Mouse (Mus musculus) megakaryocyte-erythroid progenitor cell, adult 5-6 weeks (primary cell): ENCODE data around the gene Sh2d3c. TPM values are rescaled to one million over a fixed set of nuclear protein-coding genes. Genes with fewer than 3 reads are reported as not detected.

Source experiments
- ATAC-seq: replicated peaks from 2 replicates; pipeline ENCODE4 v1.8.0; 2016; ENCODE audit warnings: mild to moderate bottlenecking, inconsistent platforms; ENCODE audit not compliant: severe bottlenecking, poor library complexity, low FRiP score, low TSS enrichment
- total RNA-seq, 2 experiments: library from RNA; stranded (forward) in 1 of 2; stranded (reverse) in 1 of 2; fragments of 200-1000, 215-1000 nt in 1 of 2; fragments of >200 nt in 1 of 2; fragmentation: Nextera tagmentation in 1 of 2; gene quantifications; 2 replicates each; pipeline ENCODE4 v1.2.3; 2014 to 2017

The Sh2d3c gene
- total RNA-seq, 2 experiments from 2014 or later = 1.1 to 2.5 TPM

DNA sequence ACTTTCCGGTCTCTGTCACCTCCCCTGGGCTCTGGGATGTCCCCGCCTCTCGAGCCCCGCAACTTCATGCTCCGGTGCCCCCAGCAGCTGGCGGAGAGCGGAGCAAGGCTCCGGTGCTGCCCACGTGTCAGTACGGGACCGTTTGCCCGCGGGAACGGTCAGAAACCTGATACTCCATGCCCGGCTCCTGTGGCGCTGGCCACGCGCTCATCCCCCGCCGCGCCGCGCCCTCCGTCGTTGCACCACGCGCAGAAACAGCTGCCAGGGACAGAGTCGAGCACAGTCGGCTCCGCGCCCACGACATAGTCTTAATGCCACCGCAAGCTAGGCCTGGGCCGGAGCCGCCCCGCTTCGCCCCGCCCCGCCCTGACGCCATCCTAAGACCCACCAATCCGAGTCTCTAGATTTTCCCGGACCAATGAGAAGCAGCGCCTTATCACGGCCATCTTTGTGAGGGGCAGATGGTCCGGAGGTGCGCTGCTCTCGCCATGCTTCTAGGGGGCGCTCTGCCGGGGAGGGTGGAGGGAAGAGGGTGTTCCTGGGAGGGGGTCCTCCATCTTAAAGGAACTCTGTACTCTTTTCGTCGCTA lies 26.9 kb upstream of the Sh2d3c start:
- peak; percentile 92 for ATAC-seq

DNA sequence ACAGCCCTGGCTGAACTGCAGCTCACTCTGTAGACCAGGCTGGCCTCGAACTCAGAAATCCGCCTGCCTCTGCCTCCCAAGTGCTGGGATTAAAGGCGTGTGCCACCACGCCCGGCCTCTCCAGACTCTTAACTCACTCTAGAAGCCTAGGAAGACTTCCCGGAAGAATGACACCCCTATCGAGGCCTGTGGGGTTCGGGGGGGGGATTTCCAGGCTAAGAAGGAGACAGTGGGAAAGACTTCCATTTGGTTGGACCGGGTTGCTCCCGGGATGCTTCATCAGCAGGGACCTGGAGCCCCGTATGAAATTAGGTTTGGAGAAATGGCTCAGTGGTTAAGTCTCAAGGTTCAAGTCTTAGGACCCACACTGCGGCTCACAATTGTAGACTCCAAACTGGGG lies 26.2 kb upstream of the Sh2d3c start:
- no peak for ATAC-seq

DNA sequence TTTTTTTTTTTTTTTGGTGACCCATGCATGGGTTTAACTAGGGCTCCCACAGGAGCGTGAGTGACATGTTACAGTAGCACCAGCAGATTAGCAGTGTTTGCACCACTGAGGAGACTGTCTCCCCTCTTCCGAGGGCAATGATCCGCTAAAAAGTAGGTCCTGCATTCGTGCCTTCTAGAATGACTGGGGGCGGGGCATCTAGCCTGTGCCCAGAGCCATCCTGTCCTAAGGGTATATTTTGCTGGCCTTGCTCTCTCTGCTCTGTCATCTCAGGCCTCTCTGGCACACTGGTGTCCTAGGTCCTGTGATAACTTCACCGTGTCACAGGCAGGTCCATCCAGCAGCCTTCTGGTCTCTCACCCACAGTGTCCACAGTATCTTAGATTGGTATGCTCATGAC lies 21.2 kb upstream of the Sh2d3c start:
- ATAC-seq = no peak

DNA sequence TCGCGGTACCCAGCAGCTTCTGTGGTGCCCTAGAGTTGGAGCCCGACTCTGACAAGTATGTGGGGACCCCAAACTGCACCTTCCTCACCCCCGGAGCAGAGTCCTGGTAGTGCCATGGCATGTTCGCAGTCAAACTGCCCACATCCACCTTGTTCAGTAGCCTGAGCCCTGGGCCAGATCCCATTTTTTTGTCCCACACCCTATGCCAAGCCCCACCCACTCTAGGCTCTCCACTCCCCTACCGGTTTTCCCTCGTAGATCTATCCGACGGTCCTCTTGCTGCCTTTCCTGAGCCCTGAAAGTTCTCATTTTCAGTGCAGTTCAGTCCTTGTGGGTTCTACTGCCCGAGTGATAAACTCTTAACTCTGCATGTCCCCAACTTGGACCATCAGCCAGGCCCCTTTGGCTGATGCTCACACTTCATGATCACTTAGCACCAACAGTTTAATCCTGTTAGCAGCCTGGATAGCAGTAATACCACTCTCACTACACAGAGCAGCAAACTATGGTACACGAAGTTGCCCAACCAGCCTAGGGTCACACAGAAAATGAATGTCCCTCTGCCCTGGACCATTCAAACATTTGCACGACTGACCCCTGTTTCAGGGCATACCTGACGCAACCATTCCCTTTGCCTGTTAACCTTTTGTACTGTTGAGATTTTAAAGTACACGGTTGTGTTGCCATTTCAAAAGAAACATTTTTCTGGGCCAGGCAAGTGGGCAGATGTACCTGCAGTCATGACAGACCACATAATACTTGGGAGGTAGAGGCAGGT lies 19.7 kb upstream of the Sh2d3c start:
- no peak for ATAC-seq

DNA sequence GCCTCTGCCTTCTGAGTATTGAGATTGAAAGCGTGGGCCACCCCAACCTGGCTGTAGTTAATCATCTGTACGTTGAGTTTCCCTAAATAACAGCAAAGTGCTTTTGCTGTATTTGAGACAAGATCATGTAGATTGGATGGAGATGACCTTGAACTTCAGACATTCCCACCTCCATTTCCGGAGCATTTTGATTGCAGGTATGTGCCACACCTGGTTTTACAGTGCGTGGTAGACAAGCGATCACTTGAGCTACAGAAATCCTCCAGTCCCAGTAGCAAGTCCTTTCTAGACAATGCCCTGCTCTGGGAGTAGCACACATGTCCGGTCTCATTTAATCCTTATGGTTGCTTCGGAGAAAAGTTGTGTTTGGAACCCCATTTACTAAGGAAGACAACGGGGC lies 17.8 kb upstream of the Sh2d3c start:
- ATAC-seq = no peak

DNA sequence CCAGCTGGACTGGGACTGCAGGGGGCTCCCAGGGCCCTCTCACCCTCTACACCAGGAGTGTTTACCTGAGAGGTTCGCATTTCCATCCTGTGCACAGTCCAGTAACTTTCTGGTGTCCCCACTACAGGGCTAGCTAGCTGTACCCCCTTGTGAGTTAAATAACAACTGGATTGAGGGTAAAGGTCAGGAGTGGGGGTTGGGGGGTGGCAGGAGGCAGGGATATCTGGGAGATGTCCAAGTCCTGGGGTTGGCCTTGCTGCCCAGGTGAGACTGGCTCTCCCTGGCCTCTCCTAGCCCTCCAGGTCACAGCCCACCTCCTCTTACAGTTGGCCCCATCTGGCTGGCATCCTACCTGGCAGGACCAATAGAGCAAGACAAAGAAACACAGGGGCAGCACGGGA lies 16.8 kb upstream of the Sh2d3c start, which contains the start of gene Fpgs:
Fpgs (minus strand) TSS at position 125 of the 401 bp plus-strand sequence.
- no peak for ATAC-seq

DNA sequence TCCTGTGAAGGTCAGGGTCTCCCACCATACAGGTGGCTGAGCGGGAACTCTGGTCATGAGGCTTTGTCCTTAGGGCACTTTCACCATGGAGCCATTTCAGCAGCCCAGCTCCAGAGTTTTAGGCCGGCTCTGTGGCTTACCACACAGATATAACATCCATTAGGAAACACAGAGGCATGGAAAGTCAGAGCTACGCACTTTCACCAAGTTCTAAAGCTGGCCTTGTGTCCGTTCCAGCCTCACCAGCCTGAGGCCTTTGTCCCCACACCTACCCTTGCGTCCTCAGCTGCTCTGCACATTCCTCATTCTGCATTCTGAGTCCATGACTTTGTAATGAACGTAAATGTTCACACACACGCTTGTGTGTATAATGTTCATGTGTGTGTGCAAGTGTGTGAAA lies 15.8 kb upstream of the Sh2d3c start:
- no peak for ATAC-seq

DNA sequence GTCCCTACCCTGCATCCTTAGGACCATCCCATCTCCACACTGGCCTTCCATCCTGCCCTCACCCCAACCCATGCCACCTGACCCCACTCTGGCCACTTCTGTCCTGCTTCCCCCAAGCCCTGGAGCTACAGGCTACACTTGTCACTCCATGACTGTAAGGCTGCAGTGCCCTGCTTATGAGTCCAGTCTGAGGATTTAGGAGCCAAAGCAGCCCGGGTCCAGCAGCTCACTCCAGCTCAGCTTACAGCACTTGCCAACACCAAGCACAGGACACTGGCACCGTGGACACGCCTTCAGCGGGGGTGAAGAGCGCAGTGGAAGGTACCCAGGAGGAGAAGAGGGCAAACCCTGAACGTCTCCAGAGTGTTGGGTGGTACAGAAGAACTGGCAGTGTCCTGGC lies 13.9 kb upstream of the Sh2d3c start:
- ATAC-seq = no peak

DNA sequence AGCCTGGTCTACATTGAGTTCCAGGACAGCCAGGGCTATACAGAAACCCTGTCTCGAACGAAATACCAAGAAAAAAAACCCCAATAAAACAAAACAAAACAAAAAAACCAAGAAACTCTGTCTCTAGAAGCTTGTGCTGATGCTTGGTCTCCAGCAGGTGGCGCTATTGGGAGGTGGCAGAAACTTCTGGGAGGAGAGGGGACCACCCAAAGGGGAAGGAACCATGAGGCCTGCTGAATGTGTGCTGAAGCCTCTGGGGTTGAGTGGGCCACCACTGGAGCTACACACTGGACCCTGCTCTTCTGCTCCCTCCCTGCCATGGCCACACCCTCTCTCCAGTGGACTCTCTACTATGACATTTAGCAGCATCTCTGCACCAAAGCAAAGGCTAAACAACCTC lies 12.2 kb upstream of the Sh2d3c start:
- ATAC-seq = no peak

DNA sequence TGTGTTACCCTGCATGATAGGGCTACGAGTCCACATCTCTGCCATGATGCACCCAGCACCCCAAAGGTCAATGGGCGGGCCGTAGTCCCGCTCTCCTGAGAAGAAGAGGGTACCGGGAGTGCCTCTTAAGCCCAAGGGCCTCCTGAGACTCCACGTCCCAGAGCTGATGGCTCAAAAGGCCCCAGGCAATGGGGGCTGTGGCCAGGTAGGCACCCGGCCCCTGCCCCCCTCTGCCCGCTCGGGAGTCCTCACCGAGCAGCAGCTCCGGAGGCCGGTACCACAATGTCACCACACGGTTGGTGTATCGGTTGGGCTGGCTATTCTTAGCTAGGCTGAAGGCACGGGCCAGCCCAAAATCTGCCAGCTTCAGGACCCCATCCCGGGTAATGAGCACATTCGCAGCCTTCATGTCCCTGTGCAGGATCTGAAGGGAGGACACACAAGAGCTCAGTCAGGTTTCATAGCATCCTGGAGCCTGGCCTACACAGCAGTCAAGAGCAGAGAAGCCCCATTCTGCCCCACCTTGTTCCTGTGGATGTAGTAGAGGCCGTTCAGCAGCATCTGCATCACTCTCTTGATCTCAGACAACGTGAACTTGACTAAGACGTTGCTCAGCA lies 11.2 kb upstream of the Sh2d3c start:
- no peak for ATAC-seq

DNA sequence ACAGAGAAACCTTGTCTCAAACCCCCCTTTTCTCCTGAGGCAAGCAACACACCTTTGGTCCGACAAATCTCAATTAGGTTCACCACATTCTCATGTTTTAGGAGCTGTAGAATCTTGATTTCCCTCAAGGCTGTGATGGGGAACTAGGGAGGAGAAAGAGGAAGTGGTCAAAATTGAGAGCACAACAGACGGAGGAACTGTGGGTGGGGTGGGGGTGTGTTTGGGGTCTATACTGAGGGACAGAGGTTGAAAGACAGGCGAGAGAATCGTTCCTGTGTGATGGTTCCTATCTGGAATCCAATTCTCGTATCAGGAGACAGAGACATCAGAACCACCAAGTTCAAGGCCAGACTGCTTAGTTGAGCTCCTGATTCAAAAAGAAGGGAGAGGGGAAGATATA lies 10.4 kb upstream of the Sh2d3c start:
- no peak for ATAC-seq

DNA sequence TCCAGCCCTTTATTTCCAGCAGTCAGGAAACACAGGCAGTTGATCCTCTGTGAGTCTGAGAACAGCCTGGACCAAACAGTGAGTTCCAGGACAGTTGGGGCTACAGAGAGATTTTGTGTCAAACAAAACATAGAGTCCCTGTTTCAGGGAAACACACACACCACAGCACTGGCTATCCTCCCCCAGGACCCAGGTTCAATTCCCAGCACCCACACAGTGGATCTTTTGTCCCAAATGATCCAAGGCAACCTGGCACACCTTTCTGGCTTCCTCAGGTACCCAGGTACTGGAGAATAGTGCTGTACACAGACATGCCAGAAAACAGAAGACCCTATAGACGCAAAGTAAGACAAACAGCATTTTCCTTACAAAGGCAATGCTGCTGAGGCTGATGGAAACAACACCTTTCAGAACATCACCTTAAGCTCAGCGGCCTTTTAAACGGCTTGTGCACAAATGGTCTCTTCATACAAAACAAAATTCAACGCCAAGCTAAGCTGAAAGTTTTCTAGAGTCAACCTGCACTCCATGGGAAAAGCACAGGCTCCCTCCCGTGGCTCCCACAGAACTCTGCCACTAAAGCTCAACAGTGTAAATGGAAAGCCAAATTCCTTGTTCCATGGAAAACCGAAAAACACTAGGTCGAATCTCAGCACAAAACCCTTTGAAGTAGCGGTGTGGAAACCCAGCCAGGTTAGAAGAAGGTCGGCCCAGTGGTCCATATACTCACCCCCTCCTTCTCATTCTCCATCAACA lies 9.4 kb upstream of the Sh2d3c start:
- ATAC-seq = no peak

DNA sequence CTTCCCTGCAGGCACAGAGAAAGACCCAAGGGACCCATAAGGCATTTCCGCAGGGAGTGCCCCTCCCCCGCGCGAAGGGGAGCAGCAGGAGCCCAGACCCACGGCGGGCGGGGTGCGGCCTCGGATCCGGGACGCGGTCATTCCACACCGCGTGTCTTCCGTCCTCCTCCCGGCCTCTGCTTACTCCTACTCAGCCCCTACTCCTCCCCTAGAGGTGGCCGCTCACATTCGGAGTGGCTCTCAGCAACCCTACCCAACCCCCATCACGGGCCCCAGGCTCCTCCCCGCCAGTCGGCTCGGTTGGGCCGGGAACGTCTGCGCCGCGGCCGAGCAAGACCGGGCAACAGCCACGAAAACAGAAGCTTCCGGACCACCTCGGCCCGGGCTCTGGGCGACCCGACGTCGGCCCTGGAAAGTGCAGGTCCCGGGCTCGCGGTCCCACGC lies 8.7 kb upstream of the Sh2d3c start:
- ATAC-seq = peak; percentile 52

DNA sequence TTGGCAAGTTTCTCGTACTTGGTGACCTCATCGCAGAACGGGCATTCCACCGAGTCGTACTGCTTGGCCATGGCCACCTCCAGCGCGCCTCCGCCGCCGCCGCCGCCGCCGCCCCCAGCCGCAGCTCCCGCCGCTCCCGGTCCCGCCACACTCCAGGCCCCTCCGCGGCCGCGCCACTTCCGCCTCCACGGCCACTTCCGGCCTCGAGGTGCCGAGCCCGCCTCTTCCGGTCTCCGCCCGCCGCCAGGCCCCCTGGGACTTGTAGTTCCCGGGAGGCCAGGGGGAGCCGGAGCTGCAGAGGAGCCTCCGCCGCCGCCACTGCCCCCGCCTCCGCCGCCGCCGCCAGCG lies 8.3 kb upstream of the Sh2d3c start:
- peak; percentile 54 for ATAC-seq

DNA sequence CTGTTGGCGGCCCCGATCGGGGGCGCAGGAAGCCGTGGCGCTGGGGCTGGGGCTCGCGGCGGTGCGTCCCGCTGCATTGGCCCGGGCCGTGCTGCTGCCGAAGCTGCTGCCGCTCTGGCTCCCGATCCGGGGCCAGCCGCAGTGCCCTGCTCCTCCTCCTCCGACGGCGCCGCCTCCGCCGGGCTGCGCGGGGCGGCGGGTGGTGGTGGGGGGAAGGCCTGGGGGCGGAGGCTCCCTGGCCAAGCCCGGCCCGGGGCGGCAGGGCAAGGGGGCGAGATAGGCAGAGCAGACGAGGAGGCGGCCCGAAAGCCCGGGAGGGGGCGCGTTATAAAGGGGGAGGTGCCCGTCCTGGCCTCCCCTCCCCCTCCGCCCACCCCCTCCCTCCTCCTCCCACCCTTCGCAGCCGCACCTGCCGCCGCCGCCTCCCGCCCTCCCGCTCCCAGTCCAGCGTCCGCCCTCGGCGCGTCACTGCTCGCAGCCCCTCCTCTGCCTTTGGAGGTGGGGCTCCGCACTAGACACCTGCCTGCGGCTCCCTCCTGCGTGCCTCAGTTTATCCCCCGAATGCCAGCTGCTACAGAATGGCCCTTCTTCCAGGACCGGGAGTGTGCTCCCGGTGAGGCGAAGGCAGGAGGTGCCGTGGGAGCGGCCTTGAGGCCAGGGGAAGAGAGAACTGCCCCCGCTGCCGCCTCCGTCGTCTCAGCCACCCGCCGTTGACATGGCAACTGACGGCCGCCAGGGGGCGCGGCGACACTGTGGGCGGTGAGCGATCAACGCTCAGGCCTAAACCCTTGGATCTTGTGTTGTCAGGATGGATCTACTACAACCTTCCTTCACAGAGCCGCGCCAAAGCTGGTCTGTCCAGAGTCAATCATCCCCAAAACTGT lies 7.7 kb upstream of the Sh2d3c start, which contains the start of gene Cdk9:
Cdk9 (minus strand) TSS at position 143 of the 884 bp plus-strand sequence.
- peak; percentile 76 for ATAC-seq

DNA sequence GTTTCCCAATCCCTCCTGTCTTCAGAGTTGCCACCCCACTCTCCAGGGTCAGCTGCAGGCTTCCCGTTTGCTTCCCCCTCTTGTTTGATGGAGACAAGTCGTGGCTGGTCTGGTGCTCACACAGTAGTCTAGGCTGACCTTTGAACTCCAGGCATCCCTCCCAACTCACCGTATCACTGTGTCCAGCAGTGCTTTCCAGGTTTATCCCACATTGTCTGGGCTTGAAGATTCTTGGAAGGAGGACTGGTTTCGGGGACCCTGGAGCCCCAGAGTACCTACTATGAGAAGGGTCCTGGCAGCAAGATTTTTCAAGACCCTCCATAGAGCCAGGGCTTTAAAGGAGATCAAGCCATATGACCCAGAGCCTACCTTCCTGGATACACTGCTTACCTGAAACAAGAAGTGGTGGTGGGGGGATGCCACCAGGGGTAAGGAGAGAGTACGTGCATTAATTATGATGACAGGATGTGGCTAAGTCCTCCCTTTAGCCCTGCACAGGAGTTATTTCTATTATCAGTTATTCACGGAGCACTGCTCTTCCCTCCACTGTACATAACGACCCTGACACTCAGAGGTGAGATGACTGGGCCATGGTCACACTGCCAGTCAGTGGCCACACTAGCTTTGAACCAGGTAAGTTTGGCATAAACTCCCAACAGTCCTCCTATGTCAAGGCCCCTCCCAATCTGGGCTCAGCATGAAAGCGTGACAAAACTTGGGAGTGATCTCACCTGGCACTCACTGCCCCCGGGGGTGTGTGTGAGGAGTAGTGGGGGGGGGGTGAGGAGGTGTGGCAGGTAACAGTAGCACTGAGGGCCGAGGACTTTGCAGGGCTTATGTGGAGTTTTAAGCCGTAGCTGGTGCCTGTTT lies 6.5 kb upstream of the Sh2d3c start:
- ATAC-seq = no peak

DNA sequence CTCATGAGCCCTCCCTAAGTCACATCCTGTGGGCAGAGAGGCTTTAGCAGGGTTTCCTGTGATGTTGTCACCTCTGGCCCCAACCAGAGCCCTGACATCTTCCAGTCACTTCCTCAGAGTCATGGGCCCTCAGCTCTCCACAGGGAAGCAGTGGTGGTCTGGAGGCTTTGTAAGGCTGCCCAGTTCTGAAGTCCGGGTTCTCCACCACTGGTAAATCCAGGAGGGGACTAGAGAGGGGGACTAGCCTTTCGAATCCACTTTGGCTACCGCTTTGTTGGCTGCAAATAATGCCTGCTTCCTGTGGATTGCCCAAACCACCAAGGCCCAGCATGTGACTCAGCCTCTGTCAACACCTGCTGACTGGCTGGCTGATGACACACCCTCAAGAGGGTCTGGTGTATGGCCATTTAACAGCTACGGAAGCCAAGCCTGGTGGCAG lies 5.8 kb upstream of the Sh2d3c start:
- 0 out of 2 replicates have a peak, but pooled peaks have one; percentile 18 for ATAC-seq

DNA sequence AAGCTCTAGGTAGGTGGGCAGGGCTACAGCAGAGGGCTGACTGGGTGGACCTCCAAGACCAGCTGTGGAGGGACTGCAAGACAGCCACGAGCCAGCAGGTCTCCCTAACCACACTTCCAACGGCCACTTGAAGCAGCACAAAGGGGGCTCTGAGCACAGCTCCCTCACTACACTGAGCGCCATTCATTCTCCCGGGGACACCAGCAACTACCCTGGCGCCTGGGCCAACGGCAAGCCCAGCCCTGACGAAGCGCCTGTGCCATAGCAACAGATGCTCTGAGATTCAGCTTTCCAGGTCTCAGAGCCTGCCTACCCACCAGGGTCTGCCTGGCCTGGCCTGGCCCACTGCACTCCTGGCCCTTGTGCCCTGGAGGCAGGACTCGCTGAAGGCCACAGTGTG lies 2.1 kb upstream of the Sh2d3c start:
- ATAC-seq = no peak
